Mouse (Mus musculus) left cerebral cortex, postnatal 14 days (tissue): ENCODE measurements around the gene Pxk. TPM values are rescaled to one million over a fixed set of nuclear protein-coding genes. Genes with fewer than 3 reads are reported as not detected.

Source experiments
- total RNA-seq, 2 experiments: library from RNA; stranded (reverse); gene quantifications; 2 replicates each; pipeline ENCODE4 v1.2.3; 2021

Pxk gene
- total RNA-seq, 2 experiments from 2014 or later, result 29.5 to 29.6 TPM

Other genes with a start within 250 kb of the Pxk start
- gene Gm45521, start 140.9 kb upstream of the Pxk start, total RNA-seq, result not detected
- gene Dnase1l3, start 103.6 kb upstream of the Pxk start, total RNA-seq, result not detected
- 10 to 100 TPM; 64.7 to 70.0 TPM for gene Abhd6, start 95.3 kb upstream of the Pxk start, total RNA-seq
- gene Rpp14, start 17.8 kb upstream of the Pxk start, total RNA-seq, result 10 to 100 TPM; 28.0 to 28.9 TPM
- 100 to 1,000 TPM; 201 to 206 TPM for gene Pdhb, start 74.8 kb downstream of the Pxk start, total RNA-seq
- 10 to 100 TPM; 37.5 to 37.8 TPM for gene Kctd6, start 115.9 kb downstream of the Pxk start, total RNA-seq
- not detected for gene Acox2, start 161.1 kb downstream of the Pxk start, total RNA-seq
- 100 to 1,000 TPM; 139 to 201 TPM for gene Fam107a, start 219.8 kb downstream of the Pxk start, total RNA-seq